Mouse (Mus musculus) Muller cell, postnatal 12 days (primary cell): ENCODE measurements around the gene Ntm.
A peak's percentile ranks its signal among the peaks of the same experiment; 100 is the strongest.

Experiments
- DNase-seq: peaks from one replicate; pipeline ENCODE4 v3.0.0-alpha.2; 2015; ENCODE audit errors: inconsistent ontology term

Gene Ntm

GRCm38 (mm10) chr9:29477219-29477618 is 485.7 kb downstream of the Ntm start:
- DNase-seq, result no peak

DNA sequence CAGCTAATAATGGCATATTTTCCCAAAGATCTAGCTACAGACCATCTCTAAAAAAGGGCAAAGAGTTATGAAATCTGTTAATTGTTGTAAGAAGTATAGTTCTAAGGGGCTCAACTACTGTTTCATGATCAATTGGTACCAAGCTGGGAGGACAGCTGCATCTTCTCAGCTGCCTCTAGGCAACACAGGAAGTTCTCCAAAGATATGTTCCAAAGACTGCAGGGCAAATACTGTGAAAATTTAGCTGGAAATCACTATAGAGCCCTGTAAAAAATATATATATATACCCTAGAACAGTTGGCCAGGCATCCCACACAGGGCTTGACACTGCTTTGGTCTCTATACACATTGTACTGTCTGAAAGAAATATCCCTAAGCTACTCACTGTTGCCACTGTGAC is 489.5 kb downstream of the Ntm start:
- no peak for DNase-seq

- no peak for DNase-seq
Observed at GRCm38 (mm10) chr9:29472226-29472625, 490.7 kb downstream of the Ntm start.

- DNase-seq, result no peak
Observed at GRCm38 (mm10) chr9:29464756-29465155, 498.2 kb downstream of the Ntm start.

DNA sequence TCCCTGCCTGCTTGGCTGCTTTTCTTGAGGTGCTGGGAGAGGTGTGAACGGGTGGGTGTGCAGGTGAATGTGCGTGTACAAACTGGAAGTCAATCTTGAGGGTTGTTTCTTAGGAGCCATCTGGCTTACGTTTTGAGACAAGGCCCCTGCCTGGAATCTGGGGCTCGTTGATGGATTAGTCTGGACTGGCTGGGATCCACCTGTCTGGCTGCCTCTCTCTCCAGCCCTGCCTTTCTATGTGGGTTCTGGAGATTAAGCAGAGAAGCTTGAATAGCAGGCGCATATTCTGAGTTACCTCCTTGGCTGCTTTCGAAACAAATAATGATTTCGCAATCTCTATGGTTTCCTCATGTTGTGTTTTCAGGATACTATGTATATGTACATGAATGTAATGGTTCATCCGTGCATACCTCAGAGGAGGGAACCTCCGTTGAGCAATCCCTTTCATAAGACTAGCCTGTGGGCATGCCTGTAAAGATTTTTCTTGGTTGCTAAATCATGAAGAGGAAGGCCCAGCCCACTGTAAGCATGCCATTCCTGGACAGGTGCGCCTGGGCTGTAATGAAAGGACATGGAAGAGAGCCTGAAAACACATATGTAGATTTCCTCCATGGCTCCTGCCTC is 499.9 kb downstream of the Ntm start:
- no peak for DNase-seq

DNA sequence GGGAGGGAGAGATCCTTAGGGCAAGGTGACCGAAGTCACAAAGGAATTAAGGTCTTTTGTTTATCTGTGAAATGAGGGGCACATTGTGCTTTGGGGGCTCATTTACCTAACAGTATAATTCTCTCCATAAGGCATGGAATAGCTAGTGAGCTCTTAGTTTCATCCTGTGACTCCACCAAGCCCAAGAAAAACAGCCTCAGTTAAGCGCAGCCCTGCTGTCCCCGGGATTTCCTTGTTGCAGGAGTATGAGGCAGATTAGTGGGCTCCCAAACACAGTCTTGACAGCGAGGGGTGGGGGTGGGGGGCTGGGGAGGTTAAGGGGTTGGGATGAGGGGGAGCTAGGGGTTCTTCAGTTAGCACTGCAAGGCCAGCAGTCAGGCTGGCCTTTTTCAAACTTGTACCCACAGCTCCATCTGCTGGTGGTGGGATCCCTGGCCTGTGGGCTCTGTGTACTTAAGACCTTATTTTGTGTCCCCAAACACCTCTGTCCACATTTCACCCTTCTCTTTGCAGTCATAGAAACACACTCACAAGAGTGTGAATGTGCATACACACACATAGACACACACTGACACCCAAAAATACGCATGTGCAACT is 504.9 kb downstream of the Ntm start:
- peak; percentile 64 for DNase-seq

DNA sequence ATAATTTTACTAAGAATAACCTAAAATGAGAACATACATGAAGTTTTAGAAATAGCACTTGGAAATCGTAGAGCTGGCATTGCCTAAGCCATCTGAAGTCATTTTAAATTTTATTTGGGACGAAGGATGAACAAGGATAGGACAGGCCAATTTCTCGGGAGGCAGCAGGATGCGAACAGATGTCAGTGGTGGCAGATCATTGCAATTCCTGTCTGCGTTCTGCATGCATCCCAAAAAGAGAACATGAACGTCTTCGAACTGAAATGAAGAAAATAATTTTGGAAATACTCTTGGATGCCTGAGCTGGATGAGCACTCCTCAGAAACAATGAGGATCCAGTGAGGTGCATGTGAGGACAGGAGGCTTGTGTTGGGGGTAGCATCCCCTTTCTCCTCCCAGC is 506.9 kb downstream of the Ntm start:
- DNase-seq, result no peak

DNA sequence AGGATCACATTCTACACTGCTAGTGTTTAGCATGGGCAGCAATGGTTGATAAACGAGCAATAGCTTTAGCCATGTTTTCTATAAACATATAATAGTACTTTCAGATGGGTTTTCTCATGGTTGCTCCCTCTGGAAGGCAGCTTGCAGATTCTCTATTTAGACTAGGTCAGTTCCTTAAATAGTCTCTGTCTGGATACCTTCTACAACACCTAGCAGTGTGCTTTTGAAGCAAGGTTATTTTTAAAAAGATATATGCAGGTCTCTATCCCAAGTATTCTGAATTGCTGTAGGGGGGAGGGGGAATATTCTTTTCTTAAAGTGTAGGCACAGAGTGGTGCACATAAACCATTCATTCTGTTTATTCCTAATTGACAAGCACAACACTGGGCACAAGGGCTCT is 511.7 kb downstream of the Ntm start:
- DNase-seq, result no peak

DNA sequence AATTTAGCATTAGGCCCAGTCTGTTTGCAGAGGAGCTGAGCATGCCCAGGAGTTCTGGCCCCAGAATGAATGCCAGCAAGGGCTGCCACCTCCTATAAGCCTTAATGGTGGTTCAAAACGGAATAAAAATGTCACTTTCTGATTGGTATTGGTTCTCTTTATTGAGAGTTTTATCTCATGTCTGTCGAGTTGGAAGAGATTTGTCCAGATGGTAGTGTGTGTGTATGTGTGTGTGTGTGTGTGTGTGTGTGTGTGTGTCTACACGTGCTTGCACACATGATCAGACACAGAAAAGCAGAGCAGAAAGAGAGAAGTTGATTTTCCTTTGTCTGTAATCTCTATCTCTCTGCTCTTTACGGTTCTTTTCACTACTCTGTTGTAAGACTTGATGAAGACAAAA is 518.9 kb downstream of the Ntm start:
- DNase-seq, result no peak

- no peak for DNase-seq
Observed at GRCm38 (mm10) chr9:29439401-29439800, 523.5 kb downstream of the Ntm start.

GRCm38 (mm10) chr9:29434611-29435010 is 528.3 kb downstream of the Ntm start:
- DNase-seq, result no peak

- peak; percentile 12 for DNase-seq
Observed at GRCm38 (mm10) chr9:29433910-29434309, 529.0 kb downstream of the Ntm start.

- no peak for DNase-seq
Observed at GRCm38 (mm10) chr9:29433156-29433555, 529.8 kb downstream of the Ntm start.

GRCm38 (mm10) chr9:29431590-29431989 is 531.4 kb downstream of the Ntm start:
- no peak for DNase-seq

DNA sequence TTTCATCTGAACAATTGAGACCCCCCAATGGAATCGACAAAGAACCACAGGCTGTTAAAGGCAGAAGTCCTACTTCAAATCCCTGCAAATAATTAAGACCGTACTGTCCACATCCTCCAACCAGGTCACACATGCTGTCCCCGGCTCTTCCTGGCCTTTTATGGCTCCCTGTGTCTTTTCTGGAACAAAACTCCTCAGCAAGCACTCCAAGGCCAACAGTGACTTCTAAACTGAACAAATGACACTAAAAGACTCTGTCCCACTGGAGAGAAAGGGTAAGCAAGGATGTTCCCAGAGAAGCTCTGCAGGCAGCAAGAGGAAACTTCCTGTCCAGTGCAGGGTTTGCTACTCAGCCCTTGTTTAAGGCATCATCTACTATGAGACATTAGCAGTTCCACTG is 532.8 kb downstream of the Ntm start:
- no peak for DNase-seq

GRCm38 (mm10) chr9:29428322-29428721 is 534.6 kb downstream of the Ntm start:
- no peak for DNase-seq

- no peak for DNase-seq
Observed at GRCm38 (mm10) chr9:29426261-29426660, 536.7 kb downstream of the Ntm start.

GRCm38 (mm10) chr9:29415578-29415977 is 547.4 kb downstream of the Ntm start:
- DNase-seq, result no peak

- DNase-seq, result no peak
Observed at GRCm38 (mm10) chr9:29413126-29413525, 549.8 kb downstream of the Ntm start.

GRCm38 (mm10) chr9:29412181-29412771 is 550.7 kb downstream of the Ntm start:
- DNase-seq, result peak; percentile 48

DNA sequence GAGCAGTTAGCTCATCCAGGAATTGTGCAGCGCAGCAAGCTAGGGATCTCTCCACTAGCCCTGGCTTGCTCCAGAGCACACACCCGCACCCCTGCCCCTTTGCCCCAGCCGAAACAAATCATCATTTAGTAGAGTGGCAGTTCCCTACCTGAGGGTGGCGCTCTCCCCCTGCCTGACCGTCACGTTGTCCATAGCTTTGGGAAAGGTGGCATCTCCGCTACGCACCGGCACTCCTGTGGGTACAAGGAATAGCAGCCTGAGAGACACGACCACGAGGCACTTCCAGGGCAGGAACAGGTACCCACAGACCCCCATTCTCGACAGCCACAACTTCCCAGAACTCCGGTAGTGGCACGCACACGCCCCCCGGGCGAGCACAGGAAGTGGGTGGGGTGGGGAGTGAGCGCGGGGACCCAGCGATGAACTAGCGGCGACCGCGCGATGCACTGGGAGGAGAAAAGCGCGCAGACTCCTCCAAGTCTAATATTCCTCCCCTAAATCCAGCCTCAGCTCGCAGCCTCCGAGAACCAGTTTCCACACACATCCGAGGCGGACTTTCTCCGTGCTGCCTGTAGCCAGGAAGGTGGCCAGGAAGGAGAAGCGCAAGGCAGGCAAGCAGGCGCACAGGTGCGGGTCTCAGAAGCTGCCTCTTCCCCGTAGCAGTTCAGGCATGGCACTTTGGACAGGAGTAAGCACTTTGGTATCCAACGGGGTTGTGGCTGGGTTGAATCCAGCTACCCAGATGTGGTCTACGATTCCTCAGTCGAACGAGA is 551.3 kb downstream of the Ntm start:
- peak; percentile 28 for DNase-seq

- no peak for DNase-seq
Observed at GRCm38 (mm10) chr9:29410728-29411407, 552.1 kb downstream of the Ntm start.
